ENCODE assay signal across 13 mouse cellular contexts in genomic region chr5:101895119-101895518, GRCm38 (mm10).
A peak's percentile ranks its signal among the peaks of the same experiment; 100 is the strongest.
DNase-seq lines count a peak whose midpoint lies in the region; ATAC-seq lines count a peak whose summit lies in the region.
"Had no signal": no experiment of that assay in that cellular context is flagged by ENCODE, and none has a peak within 500 bp of the region (broad histone marks: within the 10 kb centered on the region; RNA-seq: fewer than 3 reads in every experiment).

No protein-coding gene starts in this region.

- DNase-seq in cerebellum, adult 18-20 months, result peak; percentile 47 to 59
- peak; percentile 8 for DNase-seq in 3T3-L1 (ENCODE audit: low read depth, low spot score)
- peak; percentile 51 to 61 for DNase-seq in adrenal gland, postnatal 36 days
- peak; percentile 49 to 68 for DNase-seq in cerebellum, postnatal 25 days
- no peak for DNase-seq in gastrocnemius, postnatal 10 days
- DNase-seq in Muller cell, postnatal 12 days (ENCODE audit: inconsistent ontology term), result no peak
- DNase-seq: B cell, adult 2 months; heart, postnatal 14 days; kidney, postnatal 4 days; liver, embryonic 13.5 days; right cerebral cortex, adult 18-20 months; thymus, postnatal 14 days had no signal

- no peak for ATAC-seq in cerebellum, adult (ENCODE audit: insufficient number of reproducible peaks, low FRiP score, low TSS enrichment)

Comparison
In these comparisons a context has a peak if more than half of its experiments do, and no peak if none do; other contexts are left out.
1. DNase-seq: peak in cerebellum, adult 18-20 months (2 of 2), 3T3-L1 (single experiment), adrenal gland, postnatal 36 days (2 of 2) and cerebellum, postnatal 25 days (2 of 2); none in gastrocnemius, postnatal 10 days (single experiment) and Muller cell, postnatal 12 days (single experiment).